Comparison of ENCODE assay signal across 7 mouse cellular contexts in the genomic region with DNA sequence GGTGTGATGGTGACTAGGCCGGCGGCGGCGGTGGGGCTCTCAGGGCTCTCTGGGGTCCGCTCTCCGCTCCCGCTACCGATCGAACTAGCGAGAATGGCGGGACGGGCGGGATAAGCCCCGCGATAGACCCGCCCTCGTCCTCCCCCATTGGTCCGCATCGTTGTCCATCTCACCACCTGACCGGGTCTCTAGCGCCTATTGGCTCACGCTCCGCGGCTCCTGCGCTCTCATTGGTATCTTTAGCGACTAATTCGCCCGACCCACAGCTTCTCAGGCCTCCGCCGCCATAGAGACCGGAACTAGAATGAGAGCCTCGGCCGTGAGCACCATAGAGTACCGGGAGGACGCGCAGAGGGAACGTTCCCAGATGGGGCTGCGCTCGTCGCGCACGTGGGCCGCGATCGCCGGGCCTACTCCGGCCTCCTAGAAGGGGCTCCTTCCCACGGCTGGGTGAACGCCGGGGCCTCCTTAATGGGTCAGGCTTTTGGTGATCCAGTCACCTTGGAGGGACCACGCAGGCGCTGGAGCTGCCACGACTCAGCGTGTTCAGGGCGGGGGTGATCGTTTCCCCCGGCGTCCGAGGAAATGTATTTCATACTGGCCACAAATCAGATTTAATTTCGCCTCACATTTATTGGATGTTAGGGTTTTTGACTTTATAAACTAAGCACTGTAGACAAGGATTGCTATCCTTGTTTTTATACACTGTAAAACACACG. TPM values are rescaled to one million over a fixed set of nuclear protein-coding genes. Genes with fewer than 3 reads are reported as not detected.
A peak's percentile ranks its signal among the peaks of the same experiment; 100 is the strongest.
DNase-seq lines count a peak whose midpoint lies in the region; ATAC-seq lines count a peak whose summit lies in the region.

A gene (minus strand): TSS at position 190 of the 719 bp plus-strand sequence.

- H3K27ac ChIP-seq in embryonic facial prominence, embryonic 11.5 days (replicated peaks; ENCODE audit: low read depth, low read length), result peak within 1 kb of the TSS; percentile 82
- peak within 1 kb of the TSS; percentile 97 for H3K27ac ChIP-seq in limb, embryonic 10.5 days
- H3K27ac ChIP-seq in midbrain, embryonic 13.5 days, result peak within 1 kb of the TSS; percentile 95

- no peaks in the 10 kb centered on the region for H3K27me3 ChIP-seq in embryonic facial prominence, embryonic 11.5 days (ENCODE audit: control insufficient read depth, insufficient read depth, low read length)
- H3K27me3 ChIP-seq in limb, embryonic 10.5 days (ENCODE audit: low read depth, poor library complexity, severe bottlenecking), result no peaks in the 10 kb centered on the region
- H3K27me3 ChIP-seq in midbrain, embryonic 13.5 days, result no peaks in the 10 kb centered on the region

- no peaks in the 10 kb centered on the region for H3K36me3 ChIP-seq in embryonic facial prominence, embryonic 11.5 days (replicated peaks; ENCODE audit: control insufficient read depth, insufficient read depth, low read depth, low read length)
- peaks cover 33% of the 10 kb centered on the region for H3K36me3 ChIP-seq in limb, embryonic 10.5 days
- H3K36me3 ChIP-seq in midbrain, embryonic 13.5 days, result peaks cover 8% of the 10 kb centered on the region; the same call in 1 of the 2 replicates

- peak within 1 kb of the TSS; percentile 78 for H3K4me2 ChIP-seq in embryonic facial prominence, embryonic 11.5 days (ENCODE audit: low read depth, low read length)
- H3K4me2 ChIP-seq in midbrain, embryonic 13.5 days (replicated peaks), result peak within 1 kb of the TSS; percentile 85

- H3K4me3 ChIP-seq in embryonic facial prominence, embryonic 11.5 days (ENCODE audit: low read depth, low read length), result peak within 1 kb of the TSS; percentile 97
- H3K4me3 ChIP-seq in limb, embryonic 10.5 days, result peak within 1 kb of the TSS; percentile 99
- H3K4me3 ChIP-seq in midbrain, embryonic 13.5 days (replicated peaks), result peak within 1 kb of the TSS; percentile 97

- under 1% methylated on average over 59 of the region's 61 CpGs for WGBS in embryonic facial prominence, embryonic 11.5 days
- under 1% methylated on average over 61 of the region's 61 CpGs for WGBS in limb, embryonic 10.5 days
- under 1% methylated on average over 61 of the region's 61 CpGs for WGBS in midbrain, embryonic 13.5 days

- no peaks in the 10 kb centered on the region for H3K4me1 ChIP-seq in embryonic facial prominence, embryonic 11.5 days (ENCODE audit: control insufficient read depth, insufficient read depth, low read length)
- peaks cover 22% of the 10 kb centered on the region for H3K4me1 ChIP-seq in limb, embryonic 10.5 days
- peaks cover 38% of the 10 kb centered on the region for H3K4me1 ChIP-seq in midbrain, embryonic 13.5 days (replicated peaks)

- H3K9ac ChIP-seq in embryonic facial prominence, embryonic 11.5 days (replicated peaks; ENCODE audit: low read length), result peak within 1 kb of the TSS; percentile 94
- peak within 1 kb of the TSS; percentile 94 for H3K9ac ChIP-seq in midbrain, embryonic 13.5 days (replicated peaks)

- peak; percentile 99 for ATAC-seq in embryonic facial prominence, embryonic 11.5 days (replicated peaks; ENCODE audit: insufficient number of reproducible peaks, low FRiP score, low TSS enrichment, low read depth)
- peak; percentile 94 for ATAC-seq in granulocyte monocyte progenitor cell, adult 5-6 weeks (replicated peaks; ENCODE audit: poor library complexity, severe bottlenecking)
- ATAC-seq in midbrain, embryonic 13.5 days, result peak; percentile 99

- peak; percentile 100 for DNase-seq in adrenal gland, postnatal 14 days
- peak; percentile 99 for DNase-seq in embryonic facial prominence, embryonic 11.5 days (ENCODE audit: low spot score)
- peak; percentile 99 for DNase-seq in kidney, adult 11 months
- DNase-seq in limb, embryonic 10.5 days (ENCODE audit: low spot score), result peak; percentile 96
- peak; percentile 96 for DNase-seq in spleen, adult 12 weeks (ENCODE audit: low spot score)

- H3K9me3 ChIP-seq in embryonic facial prominence, embryonic 11.5 days (replicated peaks; ENCODE audit: control insufficient read depth, low read length), result no peaks in the 10 kb centered on the region
- no peaks in the 10 kb centered on the region for H3K9me3 ChIP-seq in limb, embryonic 10.5 days (replicated peaks)
- no peaks in the 10 kb centered on the region for H3K9me3 ChIP-seq in midbrain, embryonic 13.5 days

RNA-seq across cellular contexts. Expression of the gene that starts here (rescaled TPM):
- total RNA-seq in adrenal gland, postnatal 14 days (2021), result 620 and 697 TPM in 2 replicates
- polyA plus RNA-seq in embryonic facial prominence, embryonic 11.5 days (2014; fragmentation: Nextera tagmentation; extraction: Ambion mirVana), result 1,287 and 1,398 TPM in 2 replicates
- total RNA-seq in granulocyte monocyte progenitor cell, adult 5-6 weeks (2014; fragmentation: Nextera tagmentation), result 1,162 and 1,300 TPM in 2 replicates
- 1,625 and 1,634 TPM in 2 replicates for total RNA-seq in granulocyte monocyte progenitor cell, adult 5-6 weeks (2017)
- polyA plus RNA-seq in limb, embryonic 10.5 days (2016; fragmentation: Nextera tagmentation; extraction: Ambion mirVana), result 1,026 and 1,071 TPM in 2 replicates
- polyA plus RNA-seq in midbrain, embryonic 13.5 days (2015; fragmentation: Nextera tagmentation; extraction: Ambion mirVana), result 723 and 839 TPM in 2 replicates

Comparison
In these comparisons a context has a peak if more than half of its experiments do, and no peak if none do; other contexts are left out.
1. Peak in every context shown above with its lines: DNase-seq, ATAC-seq, H3K4me3 ChIP-seq and H3K27ac ChIP-seq.